Mouse (Mus musculus) regulatory T cell (primary cell): ENCODE results near the gene Slc22a14.
"Not testable (repeated sequence)": the region's sequence is repeated elsewhere in the genome, so short reads cannot be mapped to it uniquely, and the experiment has no call there.

Source experiments
- in situ Hi-C: fragments of 300-600 bp; cut with MboI, MseI; formaldehyde crosslinking; loops from one replicate; pipeline ENCODE4 v1.15.1; 2025; ENCODE audit warnings: high pct_unique_total_duplicates

Slc22a14 gene

GRCm38 (mm10) chr9:119263067-119263466, 102.3 kb downstream of the Slc22a14 start:
- in situ Hi-C loops, result no loop called here

- in situ Hi-C loops, result no loop called here
Measured at GRCm38 (mm10) chr9:119260825-119261224, 104.5 kb downstream of the Slc22a14 start.

DNA sequence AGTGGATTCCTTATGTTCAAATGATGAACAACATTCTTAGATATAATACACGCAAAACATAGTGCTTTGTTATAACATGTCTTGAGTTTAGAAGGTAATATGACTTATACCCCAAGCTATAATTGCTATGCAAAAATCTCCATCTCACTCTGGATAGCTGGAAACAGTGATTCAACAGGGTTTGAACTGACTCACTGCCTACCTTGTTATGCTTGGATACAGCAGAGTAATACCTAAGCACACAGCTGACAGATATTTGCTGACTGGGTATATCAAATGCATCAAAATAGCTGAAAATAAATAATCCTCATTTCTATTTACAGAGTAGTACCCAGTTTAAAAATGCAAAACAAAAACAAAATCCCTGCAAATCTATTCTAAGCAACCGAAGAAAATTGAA, 106.6 kb downstream of the Slc22a14 start:
- in situ Hi-C loops, result no loop called here

DNA sequence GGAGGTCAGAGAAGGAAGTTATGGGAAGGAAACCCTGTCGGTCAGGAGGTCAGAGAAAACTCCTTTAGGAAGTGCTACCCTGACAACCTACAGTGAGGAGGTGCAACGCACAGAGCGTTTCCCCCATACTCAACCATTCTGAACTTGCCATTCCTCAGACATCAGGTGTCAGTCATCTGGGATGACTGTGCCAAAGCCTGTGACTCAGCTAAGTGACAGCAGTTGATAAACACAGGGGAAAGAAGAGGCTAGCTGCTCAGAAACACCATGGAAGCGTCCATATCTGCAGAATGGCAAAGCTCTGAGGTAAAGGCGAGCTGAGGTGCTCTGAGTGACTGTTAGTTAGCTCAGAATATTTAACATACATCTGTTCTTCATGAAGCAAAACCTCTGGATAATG, 107.2 kb downstream of the Slc22a14 start:
- in situ Hi-C loops, result no loop called here

DNA sequence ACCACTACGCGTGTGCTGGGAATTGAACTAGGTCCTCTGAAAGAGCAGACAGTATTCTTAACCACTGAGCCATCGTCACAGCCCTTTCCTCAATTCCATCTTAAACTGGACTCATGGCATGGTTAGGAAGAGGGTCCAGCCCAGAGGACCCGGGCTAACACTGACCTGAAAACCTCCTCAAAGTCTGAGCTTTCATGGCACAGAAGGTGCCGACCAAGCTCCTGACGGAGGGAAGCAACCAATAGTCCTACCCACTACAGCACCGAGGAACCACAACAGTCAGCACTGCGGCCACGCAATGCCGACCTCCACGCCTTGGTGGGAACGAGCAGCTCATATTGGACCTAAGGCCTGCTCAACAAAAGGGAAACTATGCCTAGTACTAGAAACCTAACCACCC, 109.2 kb downstream of the Slc22a14 start:
- in situ Hi-C loops, result no loop called here

DNA sequence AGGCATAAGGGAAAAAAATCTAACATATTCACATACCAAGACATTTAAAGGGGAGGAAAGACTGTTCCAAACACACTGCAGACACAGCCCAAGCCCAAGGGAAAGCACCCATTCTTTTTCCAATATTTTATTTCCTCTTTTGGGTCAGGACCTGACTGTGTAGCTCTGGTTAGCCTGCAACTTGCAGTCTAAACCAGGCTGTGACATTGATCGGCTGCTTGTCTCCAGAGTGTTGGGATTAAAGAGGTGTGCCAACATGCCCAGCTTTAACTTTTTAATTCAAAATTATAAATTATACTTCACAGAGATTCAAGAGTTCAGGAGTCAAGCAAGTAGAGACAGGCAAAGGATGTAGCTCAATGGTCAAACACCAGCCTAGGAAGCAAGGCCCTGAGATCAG, 110.3 kb downstream of the Slc22a14 start:
- in situ Hi-C loops, result no loop called here

DNA sequence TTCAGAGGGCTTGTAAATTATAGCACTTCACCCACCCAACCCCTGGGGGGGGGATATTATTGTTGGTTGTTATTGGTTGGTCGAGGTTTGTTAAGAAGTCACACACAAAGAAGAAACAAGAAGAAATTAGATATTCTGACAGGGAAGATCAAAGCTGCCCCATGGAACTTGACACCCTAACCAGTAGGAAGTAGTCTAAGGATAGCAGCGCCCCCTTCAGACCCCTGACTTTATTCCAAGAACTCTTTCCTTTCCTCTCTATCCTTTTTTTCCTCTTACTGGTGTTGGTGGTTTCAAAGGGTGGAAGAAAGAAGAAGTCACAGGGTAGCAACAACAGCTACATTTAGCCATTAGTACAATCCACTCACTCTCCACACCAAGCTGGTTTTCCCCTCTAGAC, 111.2 kb downstream of the Slc22a14 start:
- in situ Hi-C loops, result no loop called here

DNA sequence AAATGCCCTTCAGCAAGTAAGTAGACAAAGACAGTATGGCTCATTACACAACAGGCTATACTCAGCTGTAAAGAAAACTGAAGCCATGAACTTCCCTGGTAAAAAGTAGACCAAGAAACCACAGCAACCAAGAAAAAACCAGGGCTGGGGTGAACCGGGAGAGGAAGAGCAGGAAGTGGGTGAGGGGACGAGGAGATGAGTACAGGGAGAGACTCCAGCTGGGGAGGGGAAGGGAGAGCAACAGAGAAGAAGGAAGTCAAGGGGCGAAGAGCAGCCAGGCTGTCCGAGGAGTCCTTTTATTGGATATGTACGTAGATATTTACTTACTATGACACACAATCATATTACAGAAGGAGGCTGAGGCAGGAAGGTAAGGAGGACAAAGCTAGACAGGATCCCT, 117.4 kb downstream of the Slc22a14 start:
- in situ Hi-C loops, result no loop called here

DNA sequence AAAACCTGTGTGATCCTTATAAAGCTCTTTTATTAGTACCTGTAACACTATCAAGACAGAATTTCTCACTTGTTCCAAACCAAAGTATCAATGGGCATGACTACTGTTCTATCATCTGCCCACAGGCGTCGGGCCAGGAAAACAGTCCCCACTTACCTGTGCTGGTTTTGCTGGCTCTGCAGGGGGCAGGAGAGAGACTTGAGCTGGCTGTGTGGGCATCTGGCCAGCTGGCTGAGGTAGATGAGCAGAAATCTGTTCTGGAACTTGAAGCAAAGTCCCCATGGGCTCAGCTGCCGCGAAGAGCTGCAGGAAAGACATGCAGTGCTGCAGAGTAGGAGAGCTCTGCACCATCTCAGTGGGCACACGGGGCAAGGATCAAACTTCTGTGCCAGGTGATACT, 118.5 kb downstream of the Slc22a14 start:
- in situ Hi-C loops, result no loop called here

DNA sequence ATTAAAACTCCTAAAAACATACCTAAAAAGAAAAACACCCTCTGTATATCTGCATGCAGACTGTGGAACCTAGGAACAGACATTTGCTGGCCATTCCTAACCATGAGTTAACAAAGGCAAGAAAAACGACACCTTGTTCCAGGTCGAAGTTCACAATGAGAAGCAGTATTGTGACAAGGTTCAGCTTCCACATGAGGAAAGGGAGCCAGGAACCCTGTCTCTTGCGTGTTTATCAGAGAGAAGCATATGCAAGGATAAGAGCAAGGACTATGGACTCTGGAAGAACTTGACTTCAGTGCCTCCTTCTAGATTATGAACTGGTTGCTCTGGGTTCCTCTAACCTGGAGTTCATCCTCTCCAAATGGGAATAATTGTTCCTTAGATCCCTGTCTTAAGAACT, 121.4 kb downstream of the Slc22a14 start:
- in situ Hi-C loops, result no loop called here

- in situ Hi-C loops, result no loop called here
Measured at GRCm38 (mm10) chr9:119241169-119241865, 124.0 kb downstream of the Slc22a14 start.

DNA sequence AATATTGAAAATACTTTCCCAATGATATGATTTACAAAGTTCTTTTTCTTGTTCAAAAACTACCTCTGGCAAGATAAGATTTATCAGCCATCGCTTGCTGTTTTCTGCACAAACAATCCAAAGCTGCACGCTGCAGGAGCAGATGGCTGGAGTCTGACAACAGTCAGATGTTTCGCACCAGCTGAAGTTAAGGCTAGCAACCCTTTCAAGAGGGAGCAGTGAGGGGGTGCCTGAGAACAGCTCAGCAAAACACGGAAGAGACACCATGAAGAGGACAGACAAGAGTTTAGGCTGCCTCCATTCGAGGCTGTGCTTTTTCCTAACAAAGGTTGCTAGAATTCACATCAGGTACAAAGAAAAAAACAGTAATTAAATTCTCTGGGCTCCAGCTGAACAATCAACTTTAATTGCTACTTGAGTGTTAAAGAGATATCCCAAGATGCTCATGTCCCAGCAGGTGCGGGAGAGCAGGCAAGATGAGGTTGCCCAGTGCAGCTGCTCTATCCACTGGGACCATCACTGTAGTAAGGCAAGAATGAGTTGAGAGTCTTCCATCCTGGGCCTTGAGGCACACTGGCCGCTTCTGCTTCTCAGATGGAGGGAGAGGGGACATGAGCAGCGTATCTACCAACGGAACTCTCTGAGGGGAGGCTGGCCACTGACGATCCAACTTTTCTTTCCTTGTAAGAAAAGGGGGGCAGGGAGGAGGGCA, 124.9 kb downstream of the Slc22a14 start:
- in situ Hi-C loops, result no loop called here

GRCm38 (mm10) chr9:119239274-119239673, 126.1 kb downstream of the Slc22a14 start:
- in situ Hi-C loops, result no loop called here

DNA sequence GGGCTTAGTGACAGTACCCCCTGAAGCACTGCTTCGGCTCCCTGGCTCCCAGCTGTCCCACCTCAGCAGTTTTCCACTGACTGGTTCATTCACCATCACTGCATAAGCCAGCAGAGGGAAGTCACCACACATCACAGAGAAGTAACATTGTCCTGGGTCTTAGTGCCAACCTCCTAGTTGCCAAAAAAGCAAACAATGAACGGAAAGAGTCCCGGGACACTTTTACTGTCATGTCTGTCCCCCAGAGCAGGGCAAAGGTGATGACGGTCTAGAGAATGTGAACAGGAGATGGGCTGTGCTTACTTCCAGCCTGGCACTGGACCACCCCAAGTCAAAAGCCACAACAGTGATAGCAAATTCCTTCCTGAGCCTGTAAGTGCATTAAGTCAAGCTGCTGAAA, 126.6 kb downstream of the Slc22a14 start:
- in situ Hi-C loops, result no loop called here

- in situ Hi-C loops, result no loop called here
Measured at GRCm38 (mm10) chr9:119231552-119231951, 133.8 kb downstream of the Slc22a14 start.

- in situ Hi-C loops, result no loop called here
Measured at GRCm38 (mm10) chr9:119230829-119231228, 134.5 kb downstream of the Slc22a14 start.

GRCm38 (mm10) chr9:119220249-119220648, 145.1 kb downstream of the Slc22a14 start:
- in situ Hi-C loops, result no loop called here

GRCm38 (mm10) chr9:119219667-119220066, 145.7 kb downstream of the Slc22a14 start:
- in situ Hi-C loops, result no loop called here

GRCm38 (mm10) chr9:119215341-119215740, 150.0 kb downstream of the Slc22a14 start:
- in situ Hi-C loops, result not testable (repeated sequence)

DNA sequence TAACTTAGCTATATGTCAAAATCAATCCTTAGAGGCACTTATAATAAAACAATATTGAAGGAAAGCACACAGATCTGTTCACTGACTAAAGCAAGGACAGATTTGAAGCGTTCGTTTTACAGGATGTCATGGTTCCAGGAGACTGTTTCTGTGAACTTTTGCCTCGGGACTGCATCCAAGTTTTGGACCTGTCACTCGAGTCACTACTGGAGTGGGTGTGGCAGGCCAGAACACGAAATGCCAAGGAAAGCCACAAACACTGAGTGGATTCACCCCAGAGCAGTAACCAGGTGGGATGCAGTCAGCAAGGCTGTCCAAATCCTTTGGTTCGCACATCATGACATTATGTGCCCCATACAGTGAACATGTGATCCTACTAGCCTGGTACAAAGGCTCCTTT, 150.8 kb downstream of the Slc22a14 start:
- in situ Hi-C loops, result no loop called here

- in situ Hi-C loops, result no loop called here
Measured at GRCm38 (mm10) chr9:119212996-119213395, 152.4 kb downstream of the Slc22a14 start.

GRCm38 (mm10) chr9:119208998-119209397, 156.4 kb downstream of the Slc22a14 start, which contains the start of gene Slc22a13:
Gene Slc22a13 (minus strand): TSS chr9:119209098.
- in situ Hi-C loops, result no loop called here

- in situ Hi-C loops, result no loop called here
Measured at GRCm38 (mm10) chr9:119207113-119207512, 158.2 kb downstream of the Slc22a14 start.
